Mouse (Mus musculus) kidney, embryonic 15.5 days (tissue): ENCODE data around the gene Foxi2. TPM values are rescaled to one million over a fixed set of nuclear protein-coding genes. Genes with fewer than 3 reads are reported as not detected.

Experiments used
- ATAC-seq: fragments of 200-750 bp; cut with Nextera tagmentation; replicated peaks from 2 replicates; pipeline ENCODE4 v1.8.0; 2017; ENCODE audit warnings: moderate TSS enrichment; ENCODE audit not compliant: low FRiP score
- H3K27ac ChIP-seq: fragments of 300-500 bp; sonication (generic); 2 replicates; pipeline ENCODE4 v1.5.1; 2015; ENCODE audit warnings: mild to moderate bottlenecking, inconsistent platforms
- H3K27me3 ChIP-seq: fragments of 300-500 bp; sonication (generic); 2 replicates; pipeline ENCODE4 v1.6.1; 2015; ENCODE audit warnings: inconsistent platforms
- H3K36me3 ChIP-seq: fragments of 300-500 bp; sonication (generic); 2 replicates; pipeline ENCODE4 v1.6.1; 2015; ENCODE audit warnings: inconsistent platforms
- H3K4me1 ChIP-seq: fragments of 300-500 bp; sonication (generic); 2 replicates; pipeline ENCODE4 v1.6.1; 2015; ENCODE audit warnings: inconsistent platforms
- H3K4me2 ChIP-seq: fragments of 300-500 bp; sonication (generic); 2 replicates; pipeline ENCODE4 v1.6.1; 2015; ENCODE audit warnings: moderate library complexity, mild to moderate bottlenecking, inconsistent platforms
- H3K4me3 ChIP-seq: fragments of 300-500 bp; sonication (generic); replicated peaks from 2 replicates; pipeline ENCODE4 v1.5.1; 2015; ENCODE audit warnings: mild to moderate bottlenecking, inconsistent platforms
- H3K9ac ChIP-seq: fragments of 300-500 bp; sonication (generic); 2 replicates; pipeline ENCODE4 v1.6.1; 2015; ENCODE audit warnings: mild to moderate bottlenecking, inconsistent platforms
- H3K9me3 ChIP-seq: fragments of 300-500 bp; sonication (generic); replicated peaks from 2 replicates; pipeline ENCODE4 v1.6.1; 2016; ENCODE audit warnings: inconsistent platforms
- WGBS: fragments of 180-500 bp; shearing (Covaris S2); methylation state at CpG from one replicate; pipeline ENCODE4 v1.1.7; 2015; ENCODE audit warnings: mixed read lengths; 5-methylcytosine and 5-hydroxymethylcytosine counted together
- polyA plus RNA-seq: library from polyadenylated mRNA; unstranded; fragments of >200 nt; fragmentation: Nextera tagmentation; extraction: Ambion mirVana; gene quantifications from 2 replicates; pipeline ENCODE4 v1.2.1, GENCODE M21; 2015

The Foxi2 gene
- polyA plus RNA-seq, 1 experiment from 2014 or later: not detected

- H3K9me3 ChIP-seq: no peaks in the 10 kb centered on the region
- no peak overlapping the region for H3K4me2 ChIP-seq
- 85% methylated on average over 3 of the region's 3 CpGs for WGBS
- no peak overlapping the region for H3K9ac ChIP-seq
- peaks cover 12% of the 10 kb centered on the region for H3K4me1 ChIP-seq
- ATAC-seq: no peak
- H3K4me3 ChIP-seq: no peak overlapping the region
- no peak overlapping the region for H3K27ac ChIP-seq
- H3K27me3 ChIP-seq: peaks cover 54% of the 10 kb centered on the region
- no peaks in the 10 kb centered on the region for H3K36me3 ChIP-seq
Observed at GRCm38 (mm10) chr7:135406761-135407160, 3.3 kb upstream of the Foxi2 start.

GRCm38 (mm10) chr7:135408501-135408900 lies 1.6 kb upstream of the Foxi2 start:
- no peak overlapping the region for H3K9ac ChIP-seq
- ATAC-seq: no peak
- H3K4me1 ChIP-seq: peaks cover 12% of the 10 kb centered on the region
- no peaks in the 10 kb centered on the region for H3K9me3 ChIP-seq
- WGBS: 78% methylated on average over 3 of the region's 3 CpGs
- no peak overlapping the region for H3K27ac ChIP-seq
- H3K27me3 ChIP-seq: peaks cover 58% of the 10 kb centered on the region
- H3K4me3 ChIP-seq: no peak overlapping the region
- no peak overlapping the region for H3K4me2 ChIP-seq
- no peaks in the 10 kb centered on the region for H3K36me3 ChIP-seq

DNA sequence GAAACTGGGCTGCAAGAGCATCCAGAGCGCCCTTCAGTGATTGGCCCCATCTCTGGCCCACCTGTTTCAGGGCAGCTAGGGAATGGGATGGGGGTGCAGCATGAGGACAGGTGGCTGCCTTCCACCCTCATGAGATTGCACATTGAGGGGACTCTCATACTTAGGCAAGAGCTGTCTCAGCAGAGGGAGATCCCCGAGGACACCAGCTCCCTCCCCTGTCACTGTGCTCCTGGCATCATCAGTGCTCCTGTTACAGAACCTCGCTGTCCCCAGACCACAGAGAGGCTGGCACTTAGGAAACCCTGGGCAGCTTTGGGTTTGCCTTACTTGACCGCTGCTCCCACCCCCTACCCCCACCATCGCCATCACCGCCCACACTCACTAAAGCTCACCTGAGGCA lies 2.2 kb downstream of the Foxi2 start:
- Histone ChIP-seq H3K9me3 (no peaks in the 10 kb centered on the region), H3K4me2 (no peak overlapping the region), H3K27me3 (peaks cover 54% of the 10 kb centered on the region), H3K36me3 (no peaks in the 10 kb centered on the region), H3K9ac (no peak overlapping the region), H3K4me1 (peaks cover 12% of the 10 kb centered on the region), H3K4me3 (no peak overlapping the region), H3K27ac (no peak overlapping the region)
- no peak for ATAC-seq
- 65% methylated on average over 6 of the region's 6 CpGs for WGBS

GRCm38 (mm10) chr7:135428840-135429239 lies 18.7 kb downstream of the Foxi2 start:
- Histone ChIP-seq H3K27me3 (no peaks in the 10 kb centered on the region), H3K9ac (no peak overlapping the region), H3K9me3 (no peaks in the 10 kb centered on the region), H3K4me1 (no peaks in the 10 kb centered on the region), H3K4me3 (no peak overlapping the region), H3K27ac (no peak overlapping the region), H3K4me2 (no peak overlapping the region), H3K36me3 (no peaks in the 10 kb centered on the region)
- ATAC-seq: no peak
- WGBS: 93% methylated on average over 6 of the region's 6 CpGs

GRCm38 (mm10) chr7:135430903-135431302 lies 20.8 kb downstream of the Foxi2 start:
- H3K4me3 ChIP-seq: no peak overlapping the region
- H3K27me3 ChIP-seq: no peaks in the 10 kb centered on the region
- ATAC-seq: no peak
- 44% methylated on average over 2 of the region's 2 CpGs for WGBS
- H3K4me1 ChIP-seq: no peaks in the 10 kb centered on the region
- no peak overlapping the region for H3K4me2 ChIP-seq
- H3K27ac ChIP-seq: no peak overlapping the region
- no peaks in the 10 kb centered on the region for H3K9me3 ChIP-seq
- H3K9ac ChIP-seq: no peak overlapping the region
- H3K36me3 ChIP-seq: no peaks in the 10 kb centered on the region

DNA sequence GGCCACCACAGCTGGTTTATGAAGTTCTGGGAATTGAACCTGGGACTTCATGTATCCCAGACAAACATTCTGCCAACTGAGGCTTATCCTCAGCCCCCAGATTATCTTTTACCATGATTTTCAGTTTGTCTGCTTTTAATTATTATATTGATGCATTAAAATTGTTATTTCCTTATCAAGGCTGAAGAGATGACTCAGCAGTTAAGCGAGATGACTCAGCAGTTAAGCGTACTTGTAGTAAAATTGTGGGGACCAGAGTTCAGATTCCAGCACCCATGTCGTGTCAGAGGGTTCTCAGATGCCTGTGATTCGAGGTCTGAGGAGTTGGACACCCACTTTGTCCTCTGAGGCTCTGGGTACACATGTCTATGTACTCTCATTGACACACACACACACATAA lies 33.8 kb downstream of the Foxi2 start:
- ATAC-seq: no peak
- no peak overlapping the region for H3K27ac ChIP-seq

DNA sequence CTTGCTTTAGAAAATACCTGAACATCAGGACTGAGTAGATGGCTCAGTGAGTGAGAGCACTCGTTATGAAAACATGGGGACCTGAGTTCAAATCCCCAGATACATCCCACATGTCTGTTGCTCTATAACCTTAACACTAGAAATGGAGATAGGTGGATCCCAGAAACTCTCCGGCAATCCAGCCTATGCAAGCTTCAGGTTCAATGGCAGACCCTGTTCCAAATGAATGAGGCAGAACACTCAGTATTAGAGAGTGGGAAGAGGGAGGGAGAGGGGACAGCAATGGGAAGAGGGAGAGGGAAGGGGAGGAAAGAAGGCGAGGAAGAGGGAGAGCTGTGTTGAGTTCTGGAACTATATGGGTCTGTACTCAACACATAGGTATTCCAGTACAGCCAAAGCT lies 41.2 kb downstream of the Foxi2 start:
- Histone ChIP-seq H3K9me3 (no peaks in the 10 kb centered on the region), H3K27me3 (no peaks in the 10 kb centered on the region), H3K4me2 (no peak overlapping the region), H3K27ac (no peak overlapping the region), H3K4me3 (no peak overlapping the region), H3K4me1 (no peaks in the 10 kb centered on the region), H3K36me3 (no peaks in the 10 kb centered on the region), H3K9ac (no peak overlapping the region)
- no peak for ATAC-seq
- WGBS: 86% methylated on average over 3 of the region's 3 CpGs

More for the DNA sequence above, 33.8 kb downstream of the Foxi2 start:
- Histone ChIP-seq H3K27me3 (no peaks in the 10 kb centered on the region), H3K4me3 (no peak overlapping the region), H3K9ac (no peak overlapping the region), H3K36me3 (no peaks in the 10 kb centered on the region), H3K9me3 (no peaks in the 10 kb centered on the region), H3K4me2 (no peak overlapping the region), H3K4me1 (no peaks in the 10 kb centered on the region)
- 81% methylated on average over 4 of the region's 4 CpGs for WGBS

GRCm38 (mm10) chr7:135452366-135452765 lies 42.3 kb downstream of the Foxi2 start:
- Histone ChIP-seq H3K4me2 (no peak overlapping the region), H3K27ac (no peak overlapping the region), H3K36me3 (no peaks in the 10 kb centered on the region), H3K4me3 (no peak overlapping the region), H3K27me3 (no peaks in the 10 kb centered on the region), H3K4me1 (no peaks in the 10 kb centered on the region), H3K9ac (no peak overlapping the region), H3K9me3 (no peaks in the 10 kb centered on the region)
- ATAC-seq: no peak
- 64% methylated on average over 1 of the region's 1 CpGs for WGBS

- Histone ChIP-seq H3K4me2 (no peak overlapping the region), H3K4me3 (no peak overlapping the region), H3K27ac (no peak overlapping the region), H3K9me3 (no peaks in the 10 kb centered on the region), H3K4me1 (no peaks in the 10 kb centered on the region), H3K36me3 (no peaks in the 10 kb centered on the region), H3K27me3 (no peaks in the 10 kb centered on the region), H3K9ac (no peak overlapping the region)
- 33% methylated on average over 3 of the region's 3 CpGs for WGBS
- no peak for ATAC-seq
Observed at GRCm38 (mm10) chr7:135453690-135454089, 43.6 kb downstream of the Foxi2 start.

Other genes starting within 250 kb of the Foxi2 start
- gene Nps, start 151.6 kb upstream of the Foxi2 start, polyA plus RNA-seq: not detected in 2 replicates
- 8.9 and 9.4 TPM in 2 replicates for gene Clrn3, start 118.3 kb downstream of the Foxi2 start, polyA plus RNA-seq
- 1.6 TPM in 2 replicates for gene Ptpre, start 127.2 kb downstream of the Foxi2 start, polyA plus RNA-seq